Mouse (Mus musculus): ENCODE measurements around the gene Vim.

Gene Vim

GRCm38 (mm10) chr2:13573408-13574065 is at the start of gene Vim:
Gene Vim (plus strand): TSS chr2:13573927.
- DNase-seq (ENCODE audit: low spot score in 2 of 2) = peak; percentile 10 to 30

GRCm38 (mm10) chr2:13526205-13526604 is 47.5 kb upstream of the Vim start:
- DNase-seq (ENCODE audit: low spot score in 2 of 2) = no peak

DNA sequence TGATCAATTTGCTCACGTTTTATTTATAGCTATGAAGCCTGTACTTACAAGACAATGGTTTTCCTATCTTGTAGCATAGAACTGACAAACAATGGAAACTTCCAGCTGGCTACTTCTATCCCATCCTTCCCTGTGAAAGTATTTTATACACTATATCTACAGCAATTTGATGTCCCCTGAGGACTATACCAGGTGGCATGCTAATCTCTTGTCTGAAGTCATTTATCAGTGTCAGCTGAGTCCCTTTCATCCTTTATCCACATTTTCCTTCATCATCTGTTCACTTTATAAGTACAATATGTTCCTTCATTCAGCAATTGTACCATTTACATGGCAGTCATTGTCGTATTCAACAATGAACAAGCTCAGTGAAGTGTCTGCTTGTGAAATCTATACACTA is 46.6 kb upstream of the Vim start:
- no peak for DNase-seq (ENCODE audit: low spot score in 2 of 2)

- no peak for DNase-seq (ENCODE audit: low spot score in 2 of 2)
Measured at GRCm38 (mm10) chr2:13527531-13527930, 46.2 kb upstream of the Vim start.

DNA sequence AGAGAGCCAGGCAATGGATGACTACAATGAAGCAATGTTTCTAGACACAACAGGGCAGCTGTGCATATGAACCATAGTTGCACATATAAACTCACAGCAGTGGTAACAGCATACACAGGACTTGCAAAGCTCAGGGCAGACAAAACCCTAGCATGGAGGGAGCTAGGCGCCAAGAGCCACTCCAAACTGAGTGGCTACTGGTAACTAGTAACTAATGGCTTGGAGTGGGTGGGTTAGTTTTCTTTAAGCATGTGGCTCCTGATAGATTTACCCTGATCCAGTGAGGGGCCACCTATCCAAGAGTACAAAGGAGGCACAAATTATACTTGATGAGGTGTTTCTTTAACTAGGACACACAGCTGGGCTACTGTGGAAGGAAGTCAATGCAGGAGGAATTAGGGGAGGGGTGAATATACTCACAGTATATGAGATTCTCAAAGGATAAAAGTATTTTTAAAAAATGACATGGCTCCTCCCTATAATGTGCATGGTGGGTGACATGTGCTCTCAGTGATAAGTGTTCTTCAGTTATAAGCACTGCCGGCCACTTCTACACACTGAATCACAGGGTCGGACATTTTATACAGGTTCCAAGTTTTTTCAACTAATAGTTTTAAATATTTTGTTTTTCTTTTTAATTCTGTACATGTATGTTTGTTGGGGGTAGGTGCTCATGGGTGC is 44.3 kb upstream of the Vim start:
- DNase-seq (ENCODE audit: low spot score in 2 of 2) = no peak

DNA sequence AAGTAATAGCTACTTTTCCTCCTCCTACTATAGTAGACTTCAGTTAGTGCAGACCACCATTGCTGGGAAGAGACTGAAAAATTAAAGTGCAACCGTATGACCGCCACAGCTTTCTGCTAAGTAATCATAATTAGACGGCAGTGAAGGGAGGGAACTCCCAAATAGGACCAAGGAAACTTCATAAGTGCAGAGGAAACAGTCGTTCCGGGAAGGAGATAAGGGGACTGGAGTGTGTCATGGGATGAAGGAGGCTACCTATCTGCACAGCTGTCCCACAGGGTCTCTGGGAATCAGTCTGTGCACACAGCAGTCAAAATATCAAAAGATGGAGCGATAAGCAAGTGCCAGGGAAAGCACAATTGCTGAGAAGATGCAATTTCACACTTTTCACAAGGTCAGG is 43.1 kb upstream of the Vim start:
- DNase-seq (ENCODE audit: low spot score in 2 of 2) = no peak

GRCm38 (mm10) chr2:13536747-13537146 is 37.0 kb upstream of the Vim start:
- DNase-seq (ENCODE audit: low spot score in 2 of 2) = no peak

- no peak for DNase-seq (ENCODE audit: low spot score in 2 of 2)
Measured at GRCm38 (mm10) chr2:13537733-13538132, 36.0 kb upstream of the Vim start.

DNA sequence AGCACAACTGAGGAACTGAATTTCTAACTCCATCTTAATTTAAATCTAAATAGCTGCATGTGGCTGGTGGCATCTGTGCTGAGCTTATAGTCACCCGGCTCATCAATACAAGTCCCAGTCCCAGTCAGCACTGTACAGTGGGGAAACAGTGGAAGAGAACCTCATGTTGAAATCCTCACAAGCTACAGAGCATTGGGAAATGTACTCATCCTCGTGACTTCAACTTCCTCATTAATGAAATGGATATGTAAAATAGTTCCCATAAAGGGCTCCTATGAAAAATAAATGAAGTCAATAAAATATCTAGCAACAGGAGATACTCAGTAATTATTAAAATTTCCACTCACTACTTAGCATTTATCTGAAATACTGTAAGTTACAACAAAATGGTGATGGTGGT is 35.5 kb upstream of the Vim start:
- DNase-seq (ENCODE audit: low spot score in 2 of 2) = no peak

- DNase-seq (ENCODE audit: low spot score in 2 of 2) = no peak
Measured at GRCm38 (mm10) chr2:13538704-13539377, 34.9 kb upstream of the Vim start.

DNA sequence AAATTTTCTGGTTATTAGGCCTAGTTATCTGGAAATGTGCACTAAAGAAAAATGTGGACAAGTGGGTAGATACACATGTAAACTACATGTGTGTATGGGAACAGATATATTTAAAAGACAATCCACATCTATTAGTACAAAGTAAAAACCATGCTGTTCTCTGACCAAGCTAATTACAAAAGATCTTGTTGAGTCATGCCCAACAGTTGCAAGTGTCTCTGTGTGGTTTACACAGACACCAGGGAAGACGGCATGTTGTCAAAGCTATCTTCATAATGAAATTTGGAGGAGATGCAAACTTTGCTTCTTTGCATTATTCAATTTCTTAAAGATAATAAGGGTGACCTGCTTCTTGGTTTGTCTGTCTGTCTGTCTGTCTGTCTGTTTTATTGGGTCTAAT is 33.9 kb upstream of the Vim start:
- DNase-seq (ENCODE audit: low spot score in 2 of 2) = no peak

GRCm38 (mm10) chr2:13543519-13544124 is 30.1 kb upstream of the Vim start:
- DNase-seq (ENCODE audit: low spot score in 2 of 2) = no peak

GRCm38 (mm10) chr2:13544193-13544824 is 29.4 kb upstream of the Vim start, which contains the start of gene Trdmt1:
Gene Trdmt1 (minus strand): TSS chr2:13544668.
- peak; percentile 59 to 61 for DNase-seq (ENCODE audit: low spot score in 2 of 2)

GRCm38 (mm10) chr2:13548749-13549148 is 25.0 kb upstream of the Vim start:
- DNase-seq (ENCODE audit: low spot score in 2 of 2) = no peak

DNA sequence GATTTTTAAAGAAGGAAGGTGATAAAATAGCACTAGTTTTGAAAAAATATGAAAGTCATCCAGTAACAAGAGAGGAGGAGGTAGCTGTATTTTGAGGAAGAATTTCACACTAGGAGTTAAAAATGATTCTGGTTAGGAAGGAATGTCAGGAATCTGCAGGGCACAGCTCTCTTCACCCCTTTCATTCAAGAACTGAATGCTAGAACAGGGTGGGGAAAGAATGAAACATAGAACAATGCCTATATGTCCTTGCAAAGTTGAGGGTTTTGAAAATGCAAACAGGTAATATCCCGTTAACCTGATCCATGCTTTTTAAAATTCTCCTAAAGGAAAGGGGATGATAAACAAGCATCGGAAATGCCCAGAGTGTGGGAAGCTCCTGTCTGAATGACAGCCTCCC is 19.8 kb upstream of the Vim start:
- DNase-seq (ENCODE audit: low spot score in 2 of 2) = no peak

- no peak for DNase-seq (ENCODE audit: low spot score in 2 of 2)
Measured at GRCm38 (mm10) chr2:13556239-13556638, 17.5 kb upstream of the Vim start.

DNA sequence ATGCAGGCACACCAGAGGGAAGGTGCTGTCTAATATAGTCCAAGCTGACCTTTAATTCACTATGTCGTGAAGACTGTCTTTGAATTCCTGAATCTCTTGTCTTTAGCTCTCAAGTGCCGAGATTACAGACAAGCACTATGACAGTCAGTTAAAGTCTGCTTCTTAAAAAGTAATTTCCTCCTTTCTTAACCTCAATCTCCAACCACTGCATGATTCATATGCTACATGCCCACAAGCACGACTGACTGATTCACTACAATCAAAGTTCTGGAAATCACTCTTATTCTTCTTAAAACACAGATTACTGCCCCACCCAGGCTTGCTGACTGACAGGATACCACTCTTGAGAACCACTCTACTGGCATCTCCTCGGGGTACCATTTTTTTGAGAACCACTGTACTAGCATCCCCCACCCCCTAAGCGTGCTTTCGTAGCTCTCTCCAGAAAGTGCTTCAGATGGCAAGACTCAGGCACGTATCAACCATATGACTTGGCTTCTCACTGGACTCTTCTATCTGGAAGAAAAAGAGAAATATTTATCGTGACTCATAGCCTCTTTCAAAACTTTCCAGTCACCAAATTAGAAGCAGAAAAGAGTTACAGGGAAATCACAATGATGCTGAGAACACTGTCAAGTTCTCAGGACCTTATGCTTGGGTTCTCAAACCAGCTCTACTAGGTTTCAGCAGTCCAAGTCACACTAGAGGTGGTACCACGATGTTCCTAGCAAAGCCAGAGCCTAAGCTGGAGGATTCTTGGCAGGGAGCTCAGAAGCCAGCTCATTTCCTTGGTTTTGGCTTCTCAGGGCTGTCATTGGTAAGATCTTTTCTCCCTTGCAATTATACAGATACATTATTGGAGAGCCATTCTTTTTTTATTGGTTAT is 16.3 kb upstream of the Vim start:
- no peak for DNase-seq (ENCODE audit: low spot score in 2 of 2)

GRCm38 (mm10) chr2:13558607-13559262 is 15.0 kb upstream of the Vim start:
- DNase-seq (ENCODE audit: low spot score in 2 of 2) = peak in 1 of 2 experiments; percentile 8

DNA sequence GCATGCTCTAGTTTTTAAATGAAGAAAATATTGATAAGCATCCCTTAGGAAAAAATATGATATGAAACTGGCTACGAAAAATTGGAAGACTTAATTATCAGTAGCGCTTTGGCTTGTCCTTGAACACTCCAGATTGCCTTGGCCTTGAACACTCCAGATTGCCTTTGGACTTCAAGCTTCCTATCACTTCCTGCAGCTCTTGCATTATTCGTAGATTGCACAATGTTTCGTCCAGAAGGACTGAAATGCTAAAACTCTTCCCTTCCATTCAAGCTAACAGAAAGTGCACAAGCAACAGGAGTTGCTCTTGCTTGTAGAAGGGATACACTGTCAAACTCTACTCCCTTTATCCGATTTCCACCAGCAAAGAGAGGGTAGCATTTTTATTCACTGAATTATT is 14.4 kb upstream of the Vim start:
- DNase-seq (ENCODE audit: low spot score in 2 of 2) = no peak

GRCm38 (mm10) chr2:13559729-13560128 is 14.0 kb upstream of the Vim start:
- DNase-seq (ENCODE audit: low spot score in 2 of 2) = no peak

- DNase-seq (ENCODE audit: low spot score in 2 of 2) = no peak
Measured at GRCm38 (mm10) chr2:13560396-13560795, 13.3 kb upstream of the Vim start.
